Mouse (Mus musculus): ENCODE measurements around the gene Adipor2.

- no peak for TF ChIP-seq CTCF (IDR thresholded peaks at IDR 0.05; ENCODE audit: extremely low read depth, insufficient read depth, low read length)
- no peak for TF ChIP-seq POLR2A (IDR thresholded peaks at IDR 0.05; ENCODE audit: extremely low read depth, insufficient read depth, low read length)
Observed at GRCm38 (mm10) chr6:119412588-119412987, 4.9 kb downstream of the Adipor2 start.

All from cortical plate, adult 2 months (tissue).